Mouse (Mus musculus) layer of hippocampus, postnatal 14 days (tissue): ENCODE results near the gene Gclm. TPM values are rescaled to one million over a fixed set of nuclear protein-coding genes. Genes with fewer than 3 reads are reported as not detected.

ENCODE experiments used
- microRNA-seq, 2 experiments: library from miRNA; unstranded; fragments of <30 nt; microRNA quantifications; one replicate each; pipeline ENCODE4 v1.2.0; 2021
- total RNA-seq, 2 experiments: library from RNA; stranded (reverse); gene quantifications; 2 replicates each; pipeline ENCODE4 v1.2.3; 2021

Gclm gene
- total RNA-seq, 2 experiments from 2014 or later, result 56.9 to 58.0 TPM

Small RNAs within 50 kb of the gene (microRNA-seq; reads per million reads assigned to microRNA genes)
- gene Gm22903, result 0 reads per million in 2 experiments
- 2,414 to 3,264 reads per million in 2 experiments for gene Mir760

Other genes starting within 250 kb of the Gclm start
- gene Abca4, start 201.1 kb upstream of the Gclm start, total RNA-seq, result 1 to 10 TPM; 2.6 to 6.6 TPM
- 10 to 100 TPM; 24.3 to 30.0 TPM for gene Dnttip2, start 28.8 kb downstream of the Gclm start, total RNA-seq
- 10 to 100 TPM; 10.3 to 11.0 TPM for gene Bcar3, start 48.6 kb downstream of the Gclm start, total RNA-seq